ENCODE assay signal across 8 mouse cellular contexts in genomic region chr14:7765569-7766314, GRCm38 (mm10). TPM values are rescaled to one million over a fixed set of nuclear protein-coding genes. Genes with fewer than 3 reads are reported as not detected.
DNase-seq lines count a peak whose midpoint lies in the region; ATAC-seq and TF ChIP-seq lines count a peak whose summit lies in the region.

No protein-coding gene starts in this region.

- H3K4me2 ChIP-seq in heart, embryonic 15.5 days, result no peak overlapping the region
- no peak overlapping the region for H3K4me2 ChIP-seq in liver, embryonic 13.5 days
- H3K4me2 ChIP-seq in neural tube, embryonic 12.5 days (replicated peaks), result no peak overlapping the region

- H3K36me3 ChIP-seq in heart, embryonic 15.5 days, result no peaks in the 10 kb centered on the region
- H3K36me3 ChIP-seq in liver, embryonic 13.5 days, result no peaks in the 10 kb centered on the region
- no peaks in the 10 kb centered on the region for H3K36me3 ChIP-seq in neural tube, embryonic 12.5 days

- WGBS in heart, embryonic 15.5 days, result 10% methylated on average over 9 of the region's 9 CpGs
- 10% methylated on average over 9 of the region's 9 CpGs for WGBS in liver, embryonic 13.5 days (ENCODE audit: insufficient replicate concordance)
- 15% methylated on average over 9 of the region's 9 CpGs for WGBS in neural tube, embryonic 12.5 days

- H3K9me3 ChIP-seq in heart, embryonic 15.5 days (replicated peaks), result no peaks in the 10 kb centered on the region
- no peaks in the 10 kb centered on the region for H3K9me3 ChIP-seq in liver, embryonic 13.5 days (replicated peaks)
- no peaks in the 10 kb centered on the region for H3K9me3 ChIP-seq in neural tube, embryonic 12.5 days

- peak; percentile 91 for DNase-seq in brain, adult 2 months (ENCODE audit: low read depth, low spot score)
- DNase-seq in kidney, postnatal 10 days, result peak; percentile 90
- DNase-seq in liver, embryonic 13.5 days, result no peak
- DNase-seq in telencephalon, adult 2 months (ENCODE audit: low read depth, low spot score), result peak; percentile 54

- TF ChIP-seq POLR2A in embryonic fibroblast, embryonic 13.5 days (IDR thresholded peaks at IDR 0.05; ENCODE audit: low read depth, low read length), result no peak

- peak; percentile 78; the same call in 1 of the 2 replicates for TF ChIP-seq CTCF in embryonic fibroblast, embryonic 13.5 days (IDR thresholded peaks at IDR 0.05; ENCODE audit: borderline replicate concordance, insufficient read depth, low read length)

- no peaks in the 10 kb centered on the region for H3K4me1 ChIP-seq in embryonic fibroblast, embryonic 13.5 days (ENCODE audit: control insufficient read depth, insufficient read depth, low read length)
- no peaks in the 10 kb centered on the region for H3K4me1 ChIP-seq in heart, embryonic 15.5 days (replicated peaks)
- H3K4me1 ChIP-seq in liver, embryonic 13.5 days (replicated peaks), result no peaks in the 10 kb centered on the region
- H3K4me1 ChIP-seq in neural tube, embryonic 12.5 days, result no peaks in the 10 kb centered on the region

- ATAC-seq in CD4-positive, CD25-positive, alpha-beta regulatory T cell, adult 4 months, result peak; percentile 95
- ATAC-seq in heart, embryonic 15.5 days (replicated peaks; ENCODE audit: insufficient number of reproducible peaks, insufficient read depth, low FRiP score, low read depth), result peak; percentile 64; the same call in 1 of the 2 replicates
- ATAC-seq in liver, embryonic 13.5 days (ENCODE audit: low read depth), result peak; percentile 88
- ATAC-seq in neural tube, embryonic 12.5 days (ENCODE audit: low FRiP score, low read depth), result peak; percentile 95

- H3K4me3 ChIP-seq in embryonic fibroblast, embryonic 13.5 days (ENCODE audit: insufficient read depth, low read length), result no peak overlapping the region
- H3K4me3 ChIP-seq in heart, embryonic 15.5 days, result no peak overlapping the region
- no peak overlapping the region for H3K4me3 ChIP-seq in liver, embryonic 13.5 days (replicated peaks)
- no peak overlapping the region for H3K4me3 ChIP-seq in neural tube, embryonic 12.5 days

- no peak overlapping the region for H3K9ac ChIP-seq in heart, embryonic 15.5 days
- H3K9ac ChIP-seq in liver, embryonic 13.5 days, result no peak overlapping the region
- no peak overlapping the region for H3K9ac ChIP-seq in neural tube, embryonic 12.5 days

- no peaks in the 10 kb centered on the region for H3K27me3 ChIP-seq in heart, embryonic 15.5 days
- no peaks in the 10 kb centered on the region for H3K27me3 ChIP-seq in liver, embryonic 13.5 days
- no peaks in the 10 kb centered on the region for H3K27me3 ChIP-seq in neural tube, embryonic 12.5 days (replicated peaks)

- no peak overlapping the region for H3K27ac ChIP-seq in embryonic fibroblast, embryonic 13.5 days (ENCODE audit: insufficient read depth, low read length)
- no peak overlapping the region for H3K27ac ChIP-seq in heart, embryonic 15.5 days
- H3K27ac ChIP-seq in liver, embryonic 13.5 days, result no peak overlapping the region
- H3K27ac ChIP-seq in neural tube, embryonic 12.5 days, result no peak overlapping the region

RNA-seq across cellular contexts. Expression of gene Gm26661, which starts 25.6 kb away (rescaled TPM):
- not detected for polyA plus RNA-seq in CD4-positive, CD25-positive, alpha-beta regulatory T cell, adult 4 months (2017; shearing (Covaris generic))
- not detected in 2 replicates for polyA plus RNA-seq in embryonic fibroblast, embryonic 13.5 days (2011; ENCODE audit: insufficient read length, low read depth, missing spikeins)
- not detected in 2 replicates for polyA plus RNA-seq in heart, embryonic 15.5 days (2015; fragmentation: Nextera tagmentation; extraction: Ambion mirVana)
- not detected in 2 replicates for polyA plus RNA-seq in liver, embryonic 13.5 days (2015; fragmentation: Nextera tagmentation; extraction: Ambion mirVana)
- polyA plus RNA-seq in neural tube, embryonic 12.5 days (2016; fragmentation: Nextera tagmentation; extraction: Ambion mirVana), result not detected in 2 replicates

RNA-seq across cellular contexts. Expression of gene Flnb, which starts 52.0 kb away (rescaled TPM):
- polyA plus RNA-seq in CD4-positive, CD25-positive, alpha-beta regulatory T cell, adult 4 months (2017; shearing (Covaris generic)), result 1 to 10 TPM; 5.0 to 7.5 TPM
- polyA plus RNA-seq in embryonic fibroblast, embryonic 13.5 days (2011; ENCODE audit: insufficient read length, low read depth, missing spikeins), result 190 and 401 TPM in 2 replicates
- 7.4 and 12.1 TPM in 2 replicates for polyA plus RNA-seq in heart, embryonic 15.5 days (2015; fragmentation: Nextera tagmentation; extraction: Ambion mirVana)
- 2.9 and 3.8 TPM in 2 replicates for polyA plus RNA-seq in liver, embryonic 13.5 days (2015; fragmentation: Nextera tagmentation; extraction: Ambion mirVana)
- polyA plus RNA-seq in neural tube, embryonic 12.5 days (2016; fragmentation: Nextera tagmentation; extraction: Ambion mirVana), result 16.2 and 16.8 TPM in 2 replicates

Comparison
In these comparisons a context has a peak if more than half of its experiments do, and no peak if none do; other contexts are left out.
1. RNA of gene Flnb, which starts 52.0 kb away (polyA plus RNA-seq): 190 to 401 TPM in embryonic fibroblast, embryonic 13.5 days; 16.2 to 16.8 TPM in neural tube, embryonic 12.5 days, 5.0 to 7.5 TPM in CD4-positive, CD25-positive, alpha-beta regulatory T cell, adult 4 months, 7.4 to 12.1 TPM in heart, embryonic 15.5 days and 2.9 to 3.8 TPM in liver, embryonic 13.5 days; every median in the first group is over 10 times any median in the second.
2. Peak in every context shown above with its lines, with median percentiles within 50 percentile points of each other: ATAC-seq.